Mouse (Mus musculus) ES-E14 (cell line): Measurements from ENCODE around the gene Man1c1. TPM values are rescaled to one million over a fixed set of nuclear protein-coding genes. Genes with fewer than 3 reads are reported as not detected.

Experiments
- DNase-seq: peaks from one replicate; pipeline ENCODE4 v3.0.0-alpha.2; 2013; ENCODE audit warnings: low read depth, low spot score
- H3K27ac ChIP-seq: 2 replicates; pipeline ENCODE4 v1.5.1; 2012; ENCODE audit warnings: low read depth, mild to moderate bottlenecking, low read length, moderate library complexity, mixed read lengths; ENCODE audit not compliant: poor library complexity, insufficient read depth, severe bottlenecking
- H3K36me3 ChIP-seq: 2 replicates; pipeline ENCODE4 v1.6.1; 2012; ENCODE audit warnings: mild to moderate bottlenecking, low read length, moderate library complexity, mixed read lengths; ENCODE audit not compliant: control insufficient read depth, poor library complexity, insufficient read depth, severe bottlenecking
- H3K4me1 ChIP-seq, 2 experiments: fragments of 150-350 bp in 1 of 2; sonication (generic) in 1 of 2; 2 replicates each; pipeline ENCODE4 v1.6.1; 2012; ENCODE audit warnings: low read length in 2 of 2, mild to moderate bottlenecking in 1 of 2, mixed read lengths in 1 of 2; ENCODE audit not compliant: control insufficient read depth in 2 of 2, insufficient read depth in 2 of 2, poor library complexity in 1 of 2
- H3K4me3 ChIP-seq, 2 experiments: fragments of 150-350 bp in 1 of 2; sonication (generic) in 1 of 2; 2 replicates each; pipeline ENCODE4 v1.5.1; 2012; ENCODE audit warnings: low read length in 2 of 2, low read depth in 1 of 2, mild to moderate bottlenecking in 1 of 2, mixed read lengths in 1 of 2; ENCODE audit not compliant: insufficient read depth in 1 of 2, poor library complexity in 1 of 2, severe bottlenecking in 1 of 2
- H3K9ac ChIP-seq: 2 replicates; pipeline ENCODE4 v1.6.1; 2012; ENCODE audit warnings: low read depth, mild to moderate bottlenecking, low read length, mixed read lengths; ENCODE audit not compliant: poor library complexity, insufficient read depth, severe bottlenecking
- H3K9me3 ChIP-seq: fragments of 150-350 bp; sonication (generic); 2 replicates; pipeline ENCODE4 v1.6.1; 2012; ENCODE audit warnings: low read depth, mild to moderate bottlenecking, low read length; ENCODE audit not compliant: control insufficient read depth, insufficient read depth
- CHD2 ChIP-seq: IDR thresholded peaks from 2 replicates; pipeline ENCODE4 v1.6.1; 2014; ENCODE audit warnings: mild to moderate bottlenecking, low read depth, low read length, inconsistent platforms
- HCFC1 ChIP-seq: IDR thresholded peaks from 2 replicates; pipeline ENCODE4 v1.6.1; 2012; ENCODE audit warnings: low read length, inconsistent platforms, borderline replicate concordance; ENCODE audit not compliant: insufficient read depth
- MAFK ChIP-seq: IDR thresholded peaks from 2 replicates; pipeline ENCODE4 v1.6.1; 2014; ENCODE audit warnings: mild to moderate bottlenecking, low read depth, low read length, inconsistent platforms; ENCODE audit not compliant: insufficient read depth
- ZC3H11A ChIP-seq: IDR thresholded peaks from 2 replicates; pipeline ENCODE4 v1.6.1; 2012; ENCODE audit warnings: low read depth, mild to moderate bottlenecking, inconsistent platforms, low read length, borderline replicate concordance
- ZNF384 ChIP-seq: IDR thresholded peaks from 2 replicates; pipeline ENCODE4 v1.6.1; 2012; ENCODE audit warnings: low read depth, low read length, inconsistent platforms
- in situ Hi-C, 2 experiments: fragments of 600-800 bp; cut with MboI; formaldehyde crosslinking; loops; one replicate each; pipeline ENCODE4 v1.15.1; 2025; ENCODE audit warnings: low sequenced_read_pairs in 2 of 2, inconsistent platforms in 1 of 2; ENCODE audit not compliant: unreplicated experiment in 2 of 2
- total RNA-seq: library from RNA; depleted of rRNA; stranded (reverse); fragments of 300-350 nt; gene quantifications from 2 replicates; pipeline ENCODE4 v1.2.3, GENCODE M21; 2012

Gene Man1c1
- total RNA-seq, 1 experiment = 6.1 TPM

DNA sequence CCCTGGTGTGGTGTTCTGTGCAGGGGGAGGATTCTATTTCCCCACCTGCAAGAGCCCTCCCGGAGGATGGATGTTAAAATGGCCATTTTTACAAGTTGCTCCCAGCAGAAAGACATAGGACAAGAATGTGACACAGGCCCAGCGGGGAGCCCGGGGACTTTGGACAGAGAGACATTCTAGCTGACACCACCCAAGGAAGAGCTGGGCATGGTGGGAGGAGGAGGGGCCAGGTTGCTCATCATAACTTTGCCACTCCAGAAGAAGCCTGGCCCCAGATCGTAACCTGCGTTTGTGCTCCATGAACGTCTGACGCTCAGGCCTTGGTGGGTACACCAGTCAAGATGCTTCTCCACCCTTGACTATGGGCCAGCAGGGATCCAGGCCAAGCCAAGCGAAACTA lies 143.4 kb downstream of the Man1c1 start:
- Histone ChIP-seq H3K4me3 (no peak overlapping the region), H3K4me1 (peaks cover 0 to 3% of the 10 kb centered on the region in 2 experiments; a peak in 1 of 4 replicates), H3K9me3 (no peaks in the 10 kb centered on the region), H3K9ac (no peak overlapping the region), H3K27ac (no peak overlapping the region), H3K36me3 (peaks cover 2% of the 10 kb centered on the region; the same call in 1 of the 2 replicates)
- in situ Hi-C loops = no loop called here
- TF ChIP-seq CHD2 (no peak), ZNF384 (no peak), ZC3H11A (no peak), MAFK (no peak), HCFC1 (no peak)
- DNase-seq = no peak

- Histone ChIP-seq H3K9me3 (no peaks in the 10 kb centered on the region), H3K4me3 (no peak overlapping the region), H3K27ac (no peak overlapping the region), H3K9ac (no peak overlapping the region), H3K36me3 (peaks cover 2% of the 10 kb centered on the region; the same call in 1 of the 2 replicates), H3K4me1 (peaks cover 0 to 3% of the 10 kb centered on the region in 2 experiments; a peak in 1 of 4 replicates)
- in situ Hi-C loops = no loop called here
- DNase-seq = no peak
- no peak for TF ChIP-seq ZNF384
- no peak for TF ChIP-seq CHD2
- TF ChIP-seq ZC3H11A = no peak
- TF ChIP-seq HCFC1 = no peak
- no peak for TF ChIP-seq MAFK
Measured at GRCm38 (mm10) chr4:134559154-134559553, 144.9 kb downstream of the Man1c1 start.

DNA sequence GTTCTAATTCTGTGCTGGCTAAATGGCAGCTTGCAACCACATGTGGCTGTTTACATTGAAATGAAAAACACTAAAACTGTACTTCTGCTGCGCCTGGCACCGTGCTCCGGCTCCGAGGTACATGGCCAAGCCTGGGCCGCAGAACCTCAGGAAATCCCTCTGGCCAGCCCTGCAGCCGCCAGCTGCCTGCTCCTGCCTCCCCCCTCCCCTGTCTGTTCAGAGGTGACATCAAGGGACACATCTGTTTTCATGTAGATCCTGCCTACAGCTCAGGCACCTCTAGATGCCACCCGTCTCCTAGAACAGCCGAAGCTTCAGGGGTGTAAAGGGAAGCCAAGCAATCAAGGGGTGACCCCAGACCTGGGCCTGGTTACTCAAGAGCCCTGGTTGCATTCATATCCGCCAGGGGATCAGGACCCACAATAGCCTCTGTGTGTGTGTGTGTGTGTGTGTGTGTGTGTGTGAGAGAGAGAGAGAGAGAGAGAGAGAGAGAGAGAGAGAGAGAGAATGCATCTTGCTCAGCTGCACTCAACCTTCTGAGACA lies 145.4 kb downstream of the Man1c1 start:
- DNase-seq = no peak
- in situ Hi-C loops = no loop called here
- Histone ChIP-seq H3K4me1 (peaks cover 0 to 3% of the 10 kb centered on the region in 2 experiments; a peak in 1 of 4 replicates), H3K9me3 (no peaks in the 10 kb centered on the region), H3K36me3 (peaks cover 2% of the 10 kb centered on the region; the same call in 1 of the 2 replicates), H3K9ac (no peak overlapping the region), H3K27ac (no peak overlapping the region), H3K4me3 (no peak overlapping the region)
- TF ChIP-seq HCFC1 (no peak), MAFK (no peak), CHD2 (no peak), ZC3H11A (no peak), ZNF384 (no peak)

GRCm38 (mm10) chr4:134557626-134558249 lies 146.4 kb downstream of the Man1c1 start:
- peak; percentile 39 for DNase-seq
- Histone ChIP-seq H3K27ac (no peak overlapping the region), H3K4me3 (no peak overlapping the region), H3K9ac (no peak overlapping the region), H3K36me3 (no peaks in the 10 kb centered on the region), H3K4me1 (peaks cover 0 to 3% of the 10 kb centered on the region in 2 experiments; a peak in 1 of 4 replicates), H3K9me3 (no peaks in the 10 kb centered on the region)
- in situ Hi-C loops = no loop called here
- no peak for TF ChIP-seq MAFK
- no peak for TF ChIP-seq ZNF384
- TF ChIP-seq HCFC1 = no peak
